Mouse (Mus musculus) bone marrow, adult 2 months (tissue): ENCODE results near the gene Mpz. TPM values are rescaled to one million over a fixed set of nuclear protein-coding genes. Genes with fewer than 3 reads are reported as not detected.
"Not testable (repeated sequence)": the region's sequence is repeated elsewhere in the genome, so short reads cannot be mapped to it uniquely, and the experiment has no call there.

Experiments used
- H3K27ac ChIP-seq: fragments of 200-500 bp; 2 replicates; pipeline ENCODE4 v1.5.1; 2012; ENCODE audit warnings: low read depth, mild to moderate bottlenecking, control low read depth, inconsistent platforms, low read length; ENCODE audit not compliant: control insufficient read depth, poor library complexity, insufficient read depth
- H3K4me1 ChIP-seq: fragments of 200-500 bp; 2 replicates; pipeline ENCODE4 v1.6.1; 2011; ENCODE audit warnings: low read length; ENCODE audit not compliant: control insufficient read depth, insufficient read depth
- H3K4me3 ChIP-seq: fragments of 200-500 bp; replicated peaks from 2 replicates; pipeline ENCODE3; 2011; ENCODE audit warnings: mild to moderate bottlenecking, low read depth, low read length, control low read depth; ENCODE audit not compliant: control insufficient read depth
- CTCF ChIP-seq: fragments of 200-500 bp; IDR thresholded peaks from 2 replicates; pipeline ENCODE4 v1.5.1; 2011; ENCODE audit warnings: low read length, control low read depth; ENCODE audit not compliant: control insufficient read depth, insufficient read depth
- POLR2A ChIP-seq: fragments of 200-500 bp; IDR thresholded peaks from 2 replicates; pipeline ENCODE4 v1.6.1; 2011; ENCODE audit warnings: low read depth, mild to moderate bottlenecking, control low read depth, low read length, borderline replicate concordance; ENCODE audit not compliant: control insufficient read depth
- WGBS: fragments of 180-500 bp; shearing (Covaris S2); methylation state at CpG from one replicate; pipeline ENCODE4 v1.1.7; 2018; 5-methylcytosine and 5-hydroxymethylcytosine counted together
- polyA plus RNA-seq: library from polyadenylated mRNA; stranded (reverse); fragments of >200 nt; gene quantifications from 2 replicates; pipeline ENCODE4 v1.2.4, GENCODE M21; 2011; ENCODE audit warnings: low replicate concordance; ENCODE audit not compliant: missing spikeins, insufficient read depth, insufficient read length

Mpz gene
- polyA plus RNA-seq, 1 experiment: not detected

DNA sequence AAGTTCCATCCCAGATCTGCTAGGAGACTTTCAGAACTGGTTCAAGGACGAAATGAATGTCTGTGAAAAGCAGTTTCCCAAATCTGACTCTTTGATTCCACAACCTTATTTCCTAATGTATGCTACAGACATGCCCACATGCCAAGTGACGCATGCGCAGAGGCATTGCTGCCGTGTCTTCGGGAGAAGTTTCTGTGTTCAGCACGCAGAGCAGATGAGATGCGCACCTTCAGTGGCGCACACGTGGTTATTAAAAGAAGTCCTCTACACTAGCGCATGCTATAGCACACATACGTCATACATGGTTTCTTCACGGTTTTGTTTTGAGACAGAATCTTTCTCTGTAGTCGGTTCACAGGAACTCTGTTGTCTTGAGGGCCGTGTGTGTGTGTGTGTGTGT, 31.1 kb upstream of the Mpz start:
- Histone ChIP-seq H3K4me3 (no peak overlapping the region), H3K4me1 (no peaks in the 10 kb centered on the region; the same call in 1 of the 2 replicates), H3K27ac (no peak overlapping the region)
- TF ChIP-seq CTCF (no peak), POLR2A (no peak)
- WGBS: 82% methylated on average over 14 of the region's 14 CpGs

DNA sequence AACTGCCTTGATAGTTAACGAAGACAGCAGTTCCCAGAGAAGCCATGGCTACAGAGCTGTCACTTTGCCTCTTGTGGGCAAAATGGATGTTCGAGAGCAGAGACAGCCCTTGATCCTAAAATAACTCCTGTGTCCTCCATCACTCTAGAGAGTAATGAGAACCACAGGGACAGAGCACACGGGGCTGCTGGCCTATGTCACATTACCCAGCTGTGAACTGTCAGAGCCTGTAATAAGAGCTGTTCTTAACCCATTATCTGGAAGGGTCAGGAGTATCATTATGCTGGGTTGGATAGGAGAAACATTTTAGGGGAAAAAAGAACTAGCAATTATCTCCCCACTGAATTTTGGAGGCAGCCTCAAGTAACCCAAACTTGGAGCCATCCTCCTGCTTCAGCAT, 29.6 kb upstream of the Mpz start:
- no peak for TF ChIP-seq POLR2A
- TF ChIP-seq CTCF: no peak
- Histone ChIP-seq H3K27ac (no peak overlapping the region), H3K4me3 (no peak overlapping the region), H3K4me1 (no peaks in the 10 kb centered on the region; the same call in 1 of the 2 replicates)
- WGBS: 68% methylated on average over 3 of the region's 3 CpGs

DNA sequence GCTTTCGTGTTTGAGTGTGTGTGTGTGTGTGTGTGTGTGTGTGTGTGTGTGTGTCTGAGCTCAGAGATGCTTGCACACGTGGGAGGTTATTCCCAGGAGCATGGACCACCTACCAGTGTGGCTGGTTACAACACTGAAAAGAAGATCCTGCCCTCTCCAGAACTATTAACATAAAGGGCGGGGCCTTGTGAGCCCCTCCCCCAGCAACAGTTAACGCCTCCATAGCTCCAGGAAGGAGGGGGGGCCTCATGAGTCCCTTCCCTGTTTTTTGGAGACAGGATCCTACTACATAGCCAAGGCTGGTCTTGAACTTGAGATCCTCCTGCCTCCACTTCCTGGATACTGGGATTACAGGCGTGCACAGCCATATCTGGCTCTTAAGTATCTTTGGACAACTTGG, 28.7 kb upstream of the Mpz start:
- 48% methylated on average over 5 of the region's 5 CpGs for WGBS
- Histone ChIP-seq H3K27ac (no peak overlapping the region), H3K4me3 (no peak overlapping the region), H3K4me1 (no peaks in the 10 kb centered on the region; the same call in 1 of the 2 replicates)
- no peak for TF ChIP-seq POLR2A

DNA sequence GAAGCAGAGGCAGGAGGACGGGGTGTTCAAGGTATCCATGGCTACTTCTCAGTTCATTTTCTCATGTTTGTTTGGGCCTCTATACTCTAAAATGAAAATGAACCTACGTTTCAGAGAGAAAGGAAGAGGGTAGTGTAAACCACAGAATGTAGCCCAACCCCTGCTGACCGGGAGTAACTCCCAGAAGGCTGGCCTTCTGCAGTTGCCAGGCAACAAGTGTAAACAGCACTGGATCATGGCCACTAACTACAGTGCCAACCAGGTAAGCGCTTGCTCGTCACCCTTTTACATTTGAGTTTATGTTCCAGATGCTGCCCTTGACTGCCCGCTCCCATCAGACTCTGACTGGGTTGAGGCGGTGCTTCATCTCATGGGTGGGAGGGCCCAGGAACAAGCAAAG, 27.6 kb upstream of the Mpz start:
- no peak overlapping the region; the same call in 1 of the 2 replicates for H3K27ac ChIP-seq
- WGBS: 13% methylated on average over 7 of the region's 7 CpGs
- H3K4me1 ChIP-seq: no peaks in the 10 kb centered on the region; the same call in 1 of the 2 replicates
- TF ChIP-seq CTCF (no peak), POLR2A (no peak)
- no peak overlapping the region for H3K4me3 ChIP-seq

DNA sequence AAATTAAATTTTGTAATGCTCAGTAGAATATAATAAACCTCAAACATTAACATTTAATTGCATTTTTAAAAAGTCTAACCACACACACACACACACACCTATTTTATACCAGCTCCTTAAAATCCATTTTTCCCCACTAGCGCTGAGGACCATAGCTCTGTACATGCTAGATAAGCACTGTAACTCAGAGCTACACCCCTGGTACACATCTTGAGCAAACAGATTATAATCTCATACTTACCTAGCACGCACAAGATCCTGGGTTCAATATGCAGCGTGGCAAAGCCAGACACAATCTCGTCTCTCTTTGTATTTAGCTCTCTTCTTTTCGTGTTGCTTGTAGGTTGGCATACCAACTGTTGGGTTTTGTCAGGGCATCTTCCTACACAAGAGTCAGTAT, 26.1 kb upstream of the Mpz start:
- WGBS: 63% methylated on average over 5 of the region's 5 CpGs
- TF ChIP-seq POLR2A (no peak), CTCF (no peak)
- Histone ChIP-seq H3K4me3 (no peak overlapping the region), H3K27ac (no peak overlapping the region), H3K4me1 (no peaks in the 10 kb centered on the region; the same call in 1 of the 2 replicates)

DNA sequence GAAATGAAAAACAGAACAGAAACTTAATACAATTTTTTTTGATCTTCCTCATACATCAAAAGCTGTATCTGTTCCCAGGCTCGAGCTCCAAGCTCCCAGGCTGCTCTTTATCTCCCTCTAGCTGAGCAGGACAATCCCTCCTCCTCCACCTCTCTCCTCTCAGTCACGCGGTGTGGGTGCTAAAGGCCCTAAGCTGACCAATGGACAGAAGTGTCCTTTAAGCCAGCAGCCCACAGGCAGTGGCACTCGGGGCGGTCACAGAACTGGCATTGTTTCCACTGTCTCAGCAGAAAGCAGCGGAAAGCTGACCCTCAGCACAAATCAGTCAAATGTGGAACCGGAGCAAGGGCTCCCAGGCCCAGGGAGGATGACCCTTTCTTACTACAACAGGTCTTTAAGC, 21.3 kb upstream of the Mpz start:
- TF ChIP-seq CTCF: no peak
- TF ChIP-seq POLR2A: no peak
- Histone ChIP-seq H3K4me1 (no peaks in the 10 kb centered on the region), H3K27ac (no peak overlapping the region), H3K4me3 (no peak overlapping the region)
- WGBS: 87% methylated on average over 7 of the region's 7 CpGs

DNA sequence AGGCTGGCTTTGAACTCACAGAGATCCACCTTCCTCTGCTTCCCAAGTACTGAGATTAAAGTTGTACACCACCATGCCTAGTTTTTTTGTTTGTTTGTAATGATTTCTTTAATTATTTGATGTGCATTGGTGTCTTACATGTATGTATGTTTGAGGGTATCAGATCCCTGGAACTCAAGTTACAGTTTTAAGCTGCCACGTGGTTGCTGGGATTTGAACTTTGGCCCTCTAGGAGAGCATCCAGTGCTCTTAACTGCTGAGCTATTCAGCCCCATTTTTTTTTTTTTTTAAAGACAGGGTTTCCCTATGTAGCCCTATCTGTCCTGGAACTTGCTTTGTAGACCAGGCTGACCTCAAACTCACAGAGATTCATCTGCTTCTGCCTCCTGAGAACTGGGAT, 19.5 kb upstream of the Mpz start:
- Histone ChIP-seq H3K4me3 (no peak overlapping the region), H3K27ac (no peak overlapping the region), H3K4me1 (no peaks in the 10 kb centered on the region)
- WGBS: 100% methylated on average over 1 of the region's 1 CpGs
- TF ChIP-seq POLR2A (no peak), CTCF (no peak)

DNA sequence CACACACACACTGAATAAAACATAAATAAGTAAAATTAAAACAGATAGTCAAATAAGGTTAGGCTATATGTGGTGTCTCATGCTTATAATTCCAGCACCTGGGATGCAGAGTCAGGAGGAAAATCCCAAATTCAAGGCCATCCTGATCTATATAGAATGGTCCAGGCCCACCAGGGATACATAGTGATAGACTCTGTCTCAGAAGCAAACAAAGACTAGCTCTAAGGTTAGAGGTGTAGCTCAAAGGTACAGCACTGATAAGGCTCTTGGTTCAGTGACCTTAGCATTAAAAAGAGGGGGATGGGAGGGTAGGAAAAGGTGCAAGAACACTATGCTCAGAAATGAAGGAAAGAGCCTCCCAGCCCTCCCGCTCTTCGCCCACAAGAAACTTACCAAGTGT, 14.9 kb upstream of the Mpz start:
- Histone ChIP-seq H3K4me1 (no peaks in the 10 kb centered on the region), H3K4me3 (no peak overlapping the region), H3K27ac (no peak overlapping the region)
- TF ChIP-seq CTCF (no peak), POLR2A (no peak)
- 94% methylated on average over 2 of the region's 2 CpGs for WGBS

DNA sequence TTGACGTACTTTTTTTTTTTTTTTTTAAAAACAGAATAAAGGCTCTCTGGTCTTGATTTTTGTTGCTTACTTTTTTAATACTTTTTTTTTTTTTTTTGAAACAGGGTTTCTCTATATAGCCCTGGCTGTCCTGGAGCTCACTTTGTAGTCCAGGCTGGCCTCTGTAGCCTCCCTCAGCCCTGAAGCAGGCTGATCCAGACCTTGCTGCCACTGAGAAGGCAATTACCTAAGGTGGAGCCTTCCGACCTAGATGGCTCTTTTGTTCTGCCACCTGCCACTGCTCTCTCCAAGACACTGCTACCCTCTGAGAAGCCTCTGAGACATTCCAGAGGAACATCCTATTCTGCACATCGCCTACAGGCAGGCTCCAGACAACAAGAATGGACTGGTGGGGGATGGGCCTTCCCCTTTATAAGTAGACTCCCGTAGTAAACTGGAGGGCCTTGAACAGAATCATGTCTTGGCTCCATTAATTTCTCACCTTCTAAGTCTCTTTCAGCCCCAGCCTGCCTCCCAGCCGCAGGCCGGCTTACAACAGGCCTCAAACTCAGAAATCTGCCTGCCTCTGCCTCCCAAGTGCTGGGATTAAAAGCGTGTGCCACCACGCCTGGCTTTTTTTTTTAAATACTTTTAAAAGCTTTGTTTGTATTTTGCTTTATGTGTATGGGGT, 12.9 kb upstream of the Mpz start:
- H3K27ac ChIP-seq, H3K4me1 ChIP-seq, H3K4me3 ChIP-seq: not testable (repeated sequence)
- WGBS: 87% methylated on average over 8 of the region's 8 CpGs

DNA sequence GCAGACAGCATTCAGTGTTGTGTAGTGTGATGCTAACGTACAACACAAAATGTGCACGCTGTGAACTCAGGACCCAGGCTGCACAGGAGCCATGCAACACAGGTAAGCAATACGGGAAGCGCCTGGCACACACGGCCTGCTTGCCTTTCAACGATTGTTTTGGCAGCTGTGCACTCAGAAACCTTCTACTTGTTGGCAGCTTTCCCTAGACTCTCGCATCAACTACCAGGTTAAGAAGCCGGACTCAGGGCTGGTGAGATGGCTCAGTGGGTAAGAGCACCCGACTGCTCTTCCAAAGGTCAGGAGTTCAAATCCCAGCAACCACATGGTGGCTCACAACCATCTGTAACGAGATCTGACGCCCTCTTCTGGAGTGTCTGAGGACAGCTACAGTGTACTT, 7.5 kb upstream of the Mpz start:
- not testable (repeated sequence) for H3K4me3 ChIP-seq, H3K27ac ChIP-seq, H3K4me1 ChIP-seq
- WGBS: 83% methylated on average over 11 of the region's 11 CpGs
